Mouse (Mus musculus): ENCODE measurements around the gene Blvrb. TPM values are rescaled to one million over a fixed set of nuclear protein-coding genes. Genes with fewer than 3 reads are reported as not detected.
A peak's percentile ranks its signal among the peaks of the same experiment; 100 is the strongest.

Gene Blvrb
- total and polyA plus RNA-seq, 2 experiments from 2014 or later, result 33.3 to 59.7 TPM

- ATAC-seq (ENCODE audit: insufficient read depth, low read depth), result peak; percentile 88
- Histone ChIP-seq H3K4me2 (ENCODE audit: low read depth, low read length) (peak within 1 kb of the TSS; percentile 82), H3K36me3 (replicated peaks; ENCODE audit: control insufficient read depth, insufficient read depth, low read length) (peaks cover 21% of the 10 kb centered on the region), H3K9me3 (replicated peaks; ENCODE audit: control insufficient read depth, low read length) (no peaks in the 10 kb centered on the region), H3K27me3 (ENCODE audit: control insufficient read depth, insufficient read depth, low read length) (no peaks in the 10 kb centered on the region), H3K27ac (ENCODE audit: low read depth) (peak within 1 kb of the TSS; percentile 86), H3K4me3 (ENCODE audit: low read depth, low read length) (peak within 1 kb of the TSS; percentile 65), H3K9ac (replicated peaks; ENCODE audit: low read depth, low read length) (peak within 1 kb of the TSS; percentile 63), H3K4me1 (ENCODE audit: control insufficient read depth, insufficient read depth) (peaks cover 12% of the 10 kb centered on the region; the same call in 1 of the 2 replicates)
- peak; percentile 98 for DNase-seq (ENCODE audit: low spot score)
- WGBS, result under 1% methylated on average over 35 of the region's 36 CpGs
- TF ChIP-seq EP300 (IDR thresholded peaks at IDR 0.05; ENCODE audit: low read depth) (no peak), CTCF (IDR thresholded peaks at IDR 0.05; ENCODE audit: low read depth) (no peak)
Observed at GRCm38 (mm10) chr7:27473156-27473834, 25.5 kb downstream of the Blvrb start, which contains the start of gene Sertad3. Gene Sertad3 (plus strand): TSS chr7:27473768.

- TF ChIP-seq CTCF (IDR thresholded peaks at IDR 0.05; ENCODE audit: low read depth) (no peak), EP300 (IDR thresholded peaks at IDR 0.05; ENCODE audit: low read depth) (no peak)
- WGBS, result under 1% methylated on average over 34 of the region's 34 CpGs
- Histone ChIP-seq H3K9me3 (replicated peaks; ENCODE audit: control insufficient read depth, low read length) (no peaks in the 10 kb centered on the region), H3K4me2 (ENCODE audit: low read depth, low read length) (peak overlapping the region; percentile 82), H3K27me3 (ENCODE audit: control insufficient read depth, insufficient read depth, low read length) (no peaks in the 10 kb centered on the region), H3K27ac (ENCODE audit: low read depth) (peak overlapping the region; percentile 86), H3K36me3 (replicated peaks; ENCODE audit: control insufficient read depth, insufficient read depth, low read length) (peaks cover 22% of the 10 kb centered on the region), H3K9ac (replicated peaks; ENCODE audit: low read depth, low read length) (peak overlapping the region; percentile 63), H3K4me1 (ENCODE audit: control insufficient read depth, insufficient read depth) (peaks cover 12% of the 10 kb centered on the region; the same call in 1 of the 2 replicates), H3K4me3 (ENCODE audit: low read depth, low read length) (peak overlapping the region; percentile 65)
- DNase-seq (ENCODE audit: low spot score) (peak; percentile 39), ATAC-seq (ENCODE audit: insufficient read depth, low read depth) (0 out of 2 replicates have a peak, but pooled peaks have one; percentile 0)
Observed at GRCm38 (mm10) chr7:27473835-27474489, 26.2 kb downstream of the Blvrb start.

- Histone ChIP-seq H3K27me3 (ENCODE audit: control insufficient read depth, insufficient read depth, low read length) (no peaks in the 10 kb centered on the region), H3K4me1 (ENCODE audit: control insufficient read depth, insufficient read depth) (peaks cover 12% of the 10 kb centered on the region; the same call in 1 of the 2 replicates), H3K4me3 (ENCODE audit: low read depth, low read length) (peak overlapping the region; percentile 65), H3K36me3 (replicated peaks; ENCODE audit: control insufficient read depth, insufficient read depth, low read length) (peaks cover 22% of the 10 kb centered on the region), H3K4me2 (ENCODE audit: low read depth, low read length) (peak overlapping the region; percentile 82), H3K9ac (replicated peaks; ENCODE audit: low read depth, low read length) (peak overlapping the region; percentile 63), H3K9me3 (replicated peaks; ENCODE audit: control insufficient read depth, low read length) (no peaks in the 10 kb centered on the region), H3K27ac (ENCODE audit: low read depth) (peak overlapping the region; percentile 86)
- ATAC-seq (ENCODE audit: insufficient read depth, low read depth) (peak; percentile 90), DNase-seq (ENCODE audit: low spot score) (peak; percentile 99)
- WGBS, result under 1% methylated on average over 23 of the region's 23 CpGs
- TF ChIP-seq EP300 (IDR thresholded peaks at IDR 0.05; ENCODE audit: low read depth) (peak; percentile 8; the same call in 1 of the 2 replicates), CTCF (IDR thresholded peaks at IDR 0.05; ENCODE audit: low read depth) (peak; percentile 67)
Observed at GRCm38 (mm10) chr7:27474490-27474954, 26.7 kb downstream of the Blvrb start.

- Histone ChIP-seq H3K27ac (ENCODE audit: low read depth) (peak overlapping the region; percentile 28), H3K4me3 (ENCODE audit: low read depth, low read length) (no peak overlapping the region), H3K4me2 (ENCODE audit: low read depth, low read length) (no peak overlapping the region), H3K9ac (replicated peaks; ENCODE audit: low read depth, low read length) (no peak overlapping the region), H3K27me3 (ENCODE audit: control insufficient read depth, insufficient read depth, low read length) (no peaks in the 10 kb centered on the region), H3K4me1 (ENCODE audit: control insufficient read depth, insufficient read depth) (peaks cover 12% of the 10 kb centered on the region; the same call in 1 of the 2 replicates), H3K36me3 (replicated peaks; ENCODE audit: control insufficient read depth, insufficient read depth, low read length) (peaks cover 22% of the 10 kb centered on the region), H3K9me3 (replicated peaks; ENCODE audit: control insufficient read depth, low read length) (no peaks in the 10 kb centered on the region)
- TF ChIP-seq EP300 (IDR thresholded peaks at IDR 0.05; ENCODE audit: low read depth) (no peak), CTCF (IDR thresholded peaks at IDR 0.05; ENCODE audit: low read depth) (no peak)
- 87% methylated on average over 2 of the region's 2 CpGs for WGBS
- no peak for DNase-seq (ENCODE audit: low spot score)
- no peak for ATAC-seq (ENCODE audit: insufficient read depth, low read depth)
Observed at GRCm38 (mm10) chr7:27475596-27475995, 27.8 kb downstream of the Blvrb start.

GRCm38 (mm10) chr7:27476098-27476635 is 28.4 kb downstream of the Blvrb start:
- Histone ChIP-seq H3K4me3 (ENCODE audit: low read depth, low read length) (no peak overlapping the region), H3K27me3 (ENCODE audit: control insufficient read depth, insufficient read depth, low read length) (no peaks in the 10 kb centered on the region), H3K9me3 (replicated peaks; ENCODE audit: control insufficient read depth, low read length) (no peaks in the 10 kb centered on the region), H3K36me3 (replicated peaks; ENCODE audit: control insufficient read depth, insufficient read depth, low read length) (peaks cover 22% of the 10 kb centered on the region), H3K4me2 (ENCODE audit: low read depth, low read length) (no peak overlapping the region), H3K4me1 (ENCODE audit: control insufficient read depth, insufficient read depth) (peaks cover 12% of the 10 kb centered on the region; the same call in 1 of the 2 replicates), H3K9ac (replicated peaks; ENCODE audit: low read depth, low read length) (no peak overlapping the region), H3K27ac (ENCODE audit: low read depth) (peak overlapping the region; percentile 28)
- 72% methylated on average over 14 of the region's 14 CpGs for WGBS
- DNase-seq (ENCODE audit: low spot score), result no peak
- ATAC-seq (ENCODE audit: insufficient read depth, low read depth), result no peak
- TF ChIP-seq CTCF (IDR thresholded peaks at IDR 0.05; ENCODE audit: low read depth), result no peak
- TF ChIP-seq EP300 (IDR thresholded peaks at IDR 0.05; ENCODE audit: low read depth), result no peak
